Mouse (Mus musculus): ENCODE data around the gene Ranbp6. TPM values are rescaled to one million over a fixed set of nuclear protein-coding genes. Genes with fewer than 3 reads are reported as not detected.

The Ranbp6 gene
- polyA plus RNA-seq (2015; fragmentation: Nextera tagmentation; extraction: Ambion mirVana), result 15.8 and 16.2 TPM in 2 replicates

GRCm38 (mm10) chr19:29812581-29813460, at the start of gene Ranbp6:
Ranbp6 (minus strand) TSS chr19:29812974.
- no peak within 1 kb of the TSS; the same call in 1 of the 2 replicates for H3K27ac ChIP-seq (replicated peaks)
- under 1% methylated on average over 47 of the region's 47 CpGs for WGBS
- peak within 1 kb of the TSS; percentile 59 for H3K4me2 ChIP-seq (replicated peaks)

GRCm38 (mm10) chr19:29860816-29861215, 48.0 kb upstream of the Ranbp6 start:
- H3K9me3 ChIP-seq (replicated peaks), result no peaks in the 10 kb centered on the region
- no peaks in the 10 kb centered on the region for H3K27me3 ChIP-seq
- WGBS, result 86% methylated on average over 4 of the region's 4 CpGs
- no peak overlapping the region for H3K9ac ChIP-seq
- H3K4me2 ChIP-seq (replicated peaks), result no peak overlapping the region
- no peaks in the 10 kb centered on the region for H3K36me3 ChIP-seq
- no peak overlapping the region for H3K27ac ChIP-seq (replicated peaks)
- no peak overlapping the region for H3K4me3 ChIP-seq (replicated peaks)
- no peaks in the 10 kb centered on the region for H3K4me1 ChIP-seq
- no peak for ATAC-seq (ENCODE audit: insufficient number of reproducible peaks, low FRiP score, low TSS enrichment, low read depth)

More at GRCm38 (mm10) chr19:29812581-29813460, at the start of gene Ranbp6:
- H3K36me3 ChIP-seq, result peaks cover 21% of the 10 kb centered on the region
- peak; percentile 92 for ATAC-seq (ENCODE audit: insufficient number of reproducible peaks, low FRiP score, low TSS enrichment, low read depth)
- peak within 1 kb of the TSS; percentile 59 for H3K4me3 ChIP-seq (replicated peaks)
- no peaks in the 10 kb centered on the region for H3K9me3 ChIP-seq (replicated peaks)
- peak within 1 kb of the TSS; percentile 33 for H3K9ac ChIP-seq
- H3K4me1 ChIP-seq, result peaks cover 9% of the 10 kb centered on the region
- no peaks in the 10 kb centered on the region for H3K27me3 ChIP-seq

- H3K27ac ChIP-seq (replicated peaks), result no peak overlapping the region
- no peaks in the 10 kb centered on the region for H3K27me3 ChIP-seq
- H3K4me2 ChIP-seq (replicated peaks), result no peak overlapping the region
- ATAC-seq (ENCODE audit: insufficient number of reproducible peaks, low FRiP score, low TSS enrichment, low read depth), result no peak
- H3K9ac ChIP-seq, result no peak overlapping the region
- H3K9me3 ChIP-seq (replicated peaks), result no peaks in the 10 kb centered on the region
- no peaks in the 10 kb centered on the region for H3K36me3 ChIP-seq
- no peaks in the 10 kb centered on the region for H3K4me1 ChIP-seq
- WGBS, result 77% methylated on average over 5 of the region's 5 CpGs
- no peak overlapping the region for H3K4me3 ChIP-seq (replicated peaks)
These were observed 44.5 kb upstream of the Ranbp6 start for GRCm38 (mm10) chr19:29857267-29857666.

GRCm38 (mm10) chr19:29853711-29854110, 40.9 kb upstream of the Ranbp6 start:
- H3K9ac ChIP-seq, result no peak overlapping the region
- H3K4me1 ChIP-seq, result 0 out of 2 replicates have a peak, but pooled peaks cover 8% of the 10 kb centered on the region
- no peak overlapping the region for H3K4me3 ChIP-seq (replicated peaks)
- ATAC-seq (ENCODE audit: insufficient number of reproducible peaks, low FRiP score, low TSS enrichment, low read depth), result no peak
- no peaks in the 10 kb centered on the region for H3K36me3 ChIP-seq
- WGBS, result 87% methylated on average over 5 of the region's 5 CpGs
- no peaks in the 10 kb centered on the region for H3K27me3 ChIP-seq
- H3K4me2 ChIP-seq (replicated peaks), result no peak overlapping the region
- no peaks in the 10 kb centered on the region for H3K9me3 ChIP-seq (replicated peaks)
- no peak overlapping the region for H3K27ac ChIP-seq (replicated peaks)

- Histone ChIP-seq H3K27ac (replicated peaks) (no peak overlapping the region), H3K9ac (no peak overlapping the region), H3K36me3 (no peaks in the 10 kb centered on the region), H3K9me3 (replicated peaks) (no peaks in the 10 kb centered on the region), H3K4me1 (0 out of 2 replicates have a peak, but pooled peaks cover 8% of the 10 kb centered on the region), H3K4me2 (replicated peaks) (no peak overlapping the region), H3K4me3 (replicated peaks) (no peak overlapping the region), H3K27me3 (no peaks in the 10 kb centered on the region)
- WGBS, result 34% methylated on average over 12 of the region's 12 CpGs
- ATAC-seq (ENCODE audit: insufficient number of reproducible peaks, low FRiP score, low TSS enrichment, low read depth), result no peak
These were observed 38.4 kb upstream of the Ranbp6 start for GRCm38 (mm10) chr19:29851036-29851690.

- WGBS, result 78% methylated on average over 11 of the region's 11 CpGs
- H3K9ac ChIP-seq, result no peak overlapping the region
- no peak overlapping the region for H3K27ac ChIP-seq (replicated peaks)
- peaks cover 11% of the 10 kb centered on the region; the same call in 1 of the 2 replicates for H3K4me1 ChIP-seq
- H3K4me3 ChIP-seq (replicated peaks), result no peak overlapping the region
- no peaks in the 10 kb centered on the region for H3K27me3 ChIP-seq
- no peak overlapping the region for H3K4me2 ChIP-seq (replicated peaks)
- no peak for ATAC-seq (ENCODE audit: insufficient number of reproducible peaks, low FRiP score, low TSS enrichment, low read depth)
- H3K9me3 ChIP-seq (replicated peaks), result no peaks in the 10 kb centered on the region
- no peaks in the 10 kb centered on the region for H3K36me3 ChIP-seq
These were observed 37.3 kb upstream of the Ranbp6 start for GRCm38 (mm10) chr19:29849924-29850551.

- Histone ChIP-seq H3K36me3 (no peaks in the 10 kb centered on the region), H3K4me3 (replicated peaks) (no peak overlapping the region), H3K27me3 (no peaks in the 10 kb centered on the region), H3K4me2 (replicated peaks) (no peak overlapping the region), H3K9ac (no peak overlapping the region), H3K4me1 (peaks cover 23% of the 10 kb centered on the region), H3K9me3 (replicated peaks) (no peaks in the 10 kb centered on the region), H3K27ac (replicated peaks) (peak overlapping the region; percentile 79)
- WGBS, result 24% methylated on average over 12 of the region's 12 CpGs
- ATAC-seq (ENCODE audit: insufficient number of reproducible peaks, low FRiP score, low TSS enrichment, low read depth), result no peak; the same call in 1 of the 2 replicates
These were observed 31.4 kb upstream of the Ranbp6 start for GRCm38 (mm10) chr19:29844036-29844661.

- Histone ChIP-seq H3K4me2 (replicated peaks) (no peak overlapping the region), H3K9ac (no peak overlapping the region), H3K9me3 (replicated peaks) (no peaks in the 10 kb centered on the region), H3K36me3 (no peaks in the 10 kb centered on the region), H3K27me3 (no peaks in the 10 kb centered on the region), H3K27ac (replicated peaks) (peak overlapping the region; percentile 79), H3K4me1 (peaks cover 23% of the 10 kb centered on the region), H3K4me3 (replicated peaks) (no peak overlapping the region)
- WGBS, result 24% methylated on average over 5 of the region's 5 CpGs
- ATAC-seq (ENCODE audit: insufficient number of reproducible peaks, low FRiP score, low TSS enrichment, low read depth), result peak; percentile 26; the same call in 1 of the 2 replicates
These were observed 30.9 kb upstream of the Ranbp6 start for GRCm38 (mm10) chr19:29843641-29844035.

- no peak overlapping the region for H3K4me3 ChIP-seq (replicated peaks)
- peak overlapping the region; percentile 79 for H3K27ac ChIP-seq (replicated peaks)
- H3K36me3 ChIP-seq, result no peaks in the 10 kb centered on the region
- peaks cover 23% of the 10 kb centered on the region for H3K4me1 ChIP-seq
- ATAC-seq (ENCODE audit: insufficient number of reproducible peaks, low FRiP score, low TSS enrichment, low read depth), result no peak
- H3K27me3 ChIP-seq, result no peaks in the 10 kb centered on the region
- H3K4me2 ChIP-seq (replicated peaks), result no peak overlapping the region
- no peak overlapping the region for H3K9ac ChIP-seq
- H3K9me3 ChIP-seq (replicated peaks), result no peaks in the 10 kb centered on the region
- WGBS, result 46% methylated on average over 8 of the region's 8 CpGs
These were observed 30.2 kb upstream of the Ranbp6 start for GRCm38 (mm10) chr19:29842973-29843372.

- H3K4me2 ChIP-seq (replicated peaks), result no peak overlapping the region
- no peaks in the 10 kb centered on the region for H3K9me3 ChIP-seq (replicated peaks)
- peak; percentile 29; the same call in 1 of the 2 replicates for ATAC-seq (ENCODE audit: insufficient number of reproducible peaks, low FRiP score, low TSS enrichment, low read depth)
- H3K27ac ChIP-seq (replicated peaks), result peak overlapping the region; percentile 58
- no peaks in the 10 kb centered on the region for H3K27me3 ChIP-seq
- no peak overlapping the region for H3K9ac ChIP-seq
- H3K36me3 ChIP-seq, result no peaks in the 10 kb centered on the region
- H3K4me3 ChIP-seq (replicated peaks), result no peak overlapping the region
- WGBS, result 50% methylated on average over 4 of the region's 4 CpGs
- H3K4me1 ChIP-seq, result peaks cover 34% of the 10 kb centered on the region
These were observed 27.9 kb upstream of the Ranbp6 start for GRCm38 (mm10) chr19:29840642-29841041.
